Mouse (Mus musculus) CH12.LX (cell line): ENCODE data around the gene Lbr. TPM values are rescaled to one million over a fixed set of nuclear protein-coding genes. Genes with fewer than 3 reads are reported as not detected.
A peak's percentile ranks its signal among the peaks of the same experiment; 100 is the strongest.

ENCODE experiments used
- DNase-seq: peaks from one replicate; pipeline ENCODE4 v3.0.0-alpha.2; 2013; ENCODE audit errors: extremely low read depth
- H3K27ac ChIP-seq: 2 replicates; pipeline ENCODE4 v1.5.1; 2012; ENCODE audit warnings: low read depth, mild to moderate bottlenecking, control low read depth, moderate library complexity; ENCODE audit not compliant: insufficient read depth
- H3K27me3 ChIP-seq: replicated peaks from 2 replicates; pipeline ENCODE3; 2012; ENCODE audit warnings: inconsistent platforms
- H3K36me3 ChIP-seq, 2 experiments: replicated peaks in 1 of 2; 2 replicates each; pipeline versions ENCODE3 to v1.6.1; 2012; ENCODE audit warnings: inconsistent platforms in 1 of 2, low read length in 1 of 2, mild to moderate bottlenecking in 1 of 2, mixed read lengths in 1 of 2, moderate library complexity in 1 of 2; ENCODE audit not compliant: control insufficient read depth in 1 of 2, insufficient read depth in 1 of 2
- H3K4me1 ChIP-seq, 2 experiments: 2 replicates each; pipeline ENCODE4 v1.6.1; 2012; ENCODE audit warnings: inconsistent platforms in 1 of 2, moderate library complexity in 1 of 2; ENCODE audit not compliant: insufficient read depth in 2 of 2, control insufficient read depth in 1 of 2
- H3K4me2 ChIP-seq: 2 replicates; pipeline ENCODE4 v1.6.1; 2012; ENCODE audit warnings: low read depth, mild to moderate bottlenecking, control low read depth; ENCODE audit not compliant: poor library complexity, insufficient read depth, severe bottlenecking
- H3K4me3 ChIP-seq, 3 experiments: fragments of 150-350 bp in 1 of 3; sonication (generic) in 1 of 3; replicated peaks in 1 of 3; 2 replicates each; pipeline versions ENCODE3 to v1.5.1; 2011 to 2012; ENCODE audit warnings: low read depth in 2 of 3, low read length in 2 of 3, mild to moderate bottlenecking in 2 of 3, moderate library complexity in 2 of 3, control low read depth in 1 of 3, improper control_type of control experiment in 1 of 3, inconsistent platforms in 1 of 3, mixed read lengths in 1 of 3; ENCODE audit not compliant: poor library complexity in 1 of 3
- H3K79me2 ChIP-seq: replicated peaks from 2 replicates; pipeline ENCODE4 v1.6.1; 2012; ENCODE audit warnings: mild to moderate bottlenecking, moderate library complexity; ENCODE audit not compliant: control insufficient read depth, poor library complexity, insufficient read depth, severe bottlenecking; ENCODE audit errors: extremely low read depth
- H3K9ac ChIP-seq: 2 replicates; pipeline ENCODE4 v1.6.1; 2012; ENCODE audit warnings: low read depth, mild to moderate bottlenecking, control low read depth, moderate library complexity; ENCODE audit not compliant: insufficient read depth
- H3K9me3 ChIP-seq: replicated peaks from 2 replicates; pipeline ENCODE3; 2012; ENCODE audit warnings: low read length, inconsistent platforms, mixed read lengths
- BHLHE40 ChIP-seq: IDR thresholded peaks from 2 replicates; pipeline ENCODE4 v1.6.1; 2011; ENCODE audit warnings: mild to moderate bottlenecking, low read depth, low read length, improper control_type of control experiment
- CHD2 ChIP-seq: IDR thresholded peaks from 2 replicates; pipeline ENCODE4 v1.6.1; 2011; ENCODE audit warnings: low read length, improper control_type of control experiment
- CTCF ChIP-seq, 2 experiments: IDR thresholded peaks in 1 of 2; conservative IDR thresholded peaks in 1 of 2; 2 replicates each; pipeline ENCODE4 v1.5.1; 2011 to 2012; ENCODE audit warnings: low read depth in 2 of 2, low read length in 2 of 2, improper control_type of control experiment in 1 of 2, inconsistent platforms in 1 of 2, mild to moderate bottlenecking in 1 of 2, moderate library complexity in 1 of 2
- ELF1 ChIP-seq: IDR thresholded peaks from 2 replicates; pipeline ENCODE4 v1.6.1; 2014; ENCODE audit warnings: low read depth, mild to moderate bottlenecking, inconsistent platforms, low read length, improper control_type of control experiment
- EP300 ChIP-seq: IDR thresholded peaks from 2 replicates; pipeline ENCODE4 v1.6.1; 2011; ENCODE audit warnings: low read length, improper control_type of control experiment
- ETS1 ChIP-seq: conservative IDR thresholded peaks from 2 replicates; pipeline ENCODE4 v1.6.1; 2012; ENCODE audit warnings: low read depth, mild to moderate bottlenecking, inconsistent platforms, low read length, improper control_type of control experiment, moderate library complexity
- IRF4 ChIP-seq: IDR thresholded peaks from 2 replicates; pipeline ENCODE4 v1.6.1; 2014; ENCODE audit warnings: low read depth, mild to moderate bottlenecking, inconsistent platforms, low read length, improper control_type of control experiment
- JUND ChIP-seq: conservative IDR thresholded peaks from 2 replicates; pipeline ENCODE4 v1.6.1; 2011; ENCODE audit warnings: low read depth, low read length, improper control_type of control experiment
- KAT2A ChIP-seq: IDR thresholded peaks from 2 replicates; pipeline ENCODE4 v1.6.1; 2012; ENCODE audit warnings: low read length, improper control_type of control experiment, inconsistent platforms; ENCODE audit not compliant: insufficient replicate concordance
- MAFK ChIP-seq: IDR thresholded peaks from 2 replicates; pipeline ENCODE4 v1.6.1; 2011; ENCODE audit warnings: low read length, improper control_type of control experiment; ENCODE audit not compliant: insufficient replicate concordance
- MAX ChIP-seq: IDR thresholded peaks from 2 replicates; pipeline ENCODE4 v1.6.1; 2011; ENCODE audit warnings: low read length, improper control_type of control experiment
- MAZ ChIP-seq: IDR thresholded peaks from 2 replicates; pipeline ENCODE4 v1.6.1; 2012; ENCODE audit warnings: low read depth, mild to moderate bottlenecking, inconsistent platforms, low read length, improper control_type of control experiment, moderate library complexity
- MEF2A ChIP-seq: IDR thresholded peaks from 2 replicates; pipeline ENCODE4 v1.6.1; 2014; ENCODE audit warnings: low read depth, mild to moderate bottlenecking, inconsistent platforms, low read length, improper control_type of control experiment, borderline replicate concordance
- MXI1 ChIP-seq: IDR thresholded peaks from 2 replicates; pipeline ENCODE4 v1.6.1; 2011; ENCODE audit warnings: mild to moderate bottlenecking, low read depth, low read length, improper control_type of control experiment
- MYC ChIP-seq: IDR thresholded peaks from 2 replicates; pipeline ENCODE4 v1.6.1; 2011; ENCODE audit warnings: low read depth, mild to moderate bottlenecking, improper control_type of control experiment, low read length
- NRF1 ChIP-seq: IDR thresholded peaks from 2 replicates; pipeline ENCODE4 v1.6.1; 2014; ENCODE audit warnings: low read depth, mild to moderate bottlenecking, inconsistent platforms, low read length, improper control_type of control experiment, moderate library complexity
- RAD21 ChIP-seq: IDR thresholded peaks from 2 replicates; pipeline ENCODE4 v1.6.1; 2011; ENCODE audit warnings: low read depth, mild to moderate bottlenecking, low read length, improper control_type of control experiment, moderate library complexity
- RCOR1 ChIP-seq: conservative IDR thresholded peaks from 2 replicates; pipeline ENCODE4 v1.6.1; 2012; ENCODE audit warnings: low read depth, mild to moderate bottlenecking, inconsistent platforms, low read length, improper control_type of control experiment
- SIN3A ChIP-seq: IDR thresholded peaks from 2 replicates; pipeline ENCODE4 v1.6.1; 2012; ENCODE audit warnings: low read length, improper control_type of control experiment, inconsistent platforms
- TCF12 ChIP-seq: IDR thresholded peaks from 2 replicates; pipeline ENCODE4 v1.6.1; 2014; ENCODE audit warnings: low read depth, mild to moderate bottlenecking, inconsistent platforms, low read length, improper control_type of control experiment
- UBTF ChIP-seq: IDR thresholded peaks from 2 replicates; pipeline ENCODE4 v1.6.1; 2012; ENCODE audit warnings: low read depth, mild to moderate bottlenecking, inconsistent platforms, low read length, improper control_type of control experiment, moderate library complexity
- ZKSCAN1 ChIP-seq: IDR thresholded peaks from 2 replicates; pipeline ENCODE4 v1.6.1; 2012; ENCODE audit warnings: low read depth, inconsistent platforms, low read length, improper control_type of control experiment, borderline replicate concordance
- ZMIZ1 ChIP-seq: IDR thresholded peaks from 2 replicates; pipeline ENCODE4 v1.6.1; 2012; ENCODE audit warnings: low read depth, mild to moderate bottlenecking, inconsistent platforms, low read length, improper control_type of control experiment
- ZNF384 ChIP-seq: IDR thresholded peaks from 2 replicates; pipeline ENCODE4 v1.6.1; 2012; ENCODE audit warnings: low read depth, low read length, improper control_type of control experiment, inconsistent platforms
- dilution Hi-C: fragments of 300-500 bp; cut with MboI; formaldehyde crosslinking; loops from 2 replicates; pipeline ENCODE4 v1.14.3; 2020; ENCODE audit warnings: low sequenced_read_pairs; ENCODE audit not compliant: extremely low pct_unique_long_range_greater_than_20kb, extremely low pct_ligation_motif_present
- in situ Hi-C: fragments of 300-500 bp; cut with MboI; formaldehyde crosslinking; loops from 3 replicates; pipeline ENCODE4 v1.14.3; 2019; ENCODE audit warnings: low sequenced_read_pairs, low pct_ligation_motif_present, low pct_unique_long_range_greater_than_20kb, mixed read lengths
- polyA plus RNA-seq: library from polyadenylated mRNA; unstranded; fragments of >175 nt; gene quantifications from 2 replicates; pipeline ENCODE4 v1.2.1, GENCODE M21; 2012; ENCODE audit warnings: low read depth; ENCODE audit not compliant: insufficient read length
- total RNA-seq, 2 experiments: library from RNA; depleted of rRNA; stranded (reverse); fragments of 300-350 nt in 1 of 2; fragments of >200 nt in 1 of 2; gene quantifications; 2 replicates each; pipeline ENCODE4 v1.2.3; 2012 to 2014

Lbr gene
- total and polyA plus RNA-seq, 3 experiments = 78.4 to 142 (median 113) TPM

GRCm38 (mm10) chr1:181847396-181847795 is 4.5 kb upstream of the Lbr start:
- H3K9me3 ChIP-seq = peaks cover 2% of the 10 kb centered on the region
- no peak overlapping the region for H3K4me2 ChIP-seq
- peaks cover 0 to 60% of the 10 kb centered on the region in 2 experiments; a peak in 2 of 4 replicates for H3K4me1 ChIP-seq
- TF ChIP-seq ZNF384 (peak; percentile 41; the same call in 1 of the 2 replicates), ZKSCAN1 (no peak)
- peaks cover 12% of the 10 kb centered on the region for H3K27me3 ChIP-seq
- dilution Hi-C loops = no loop called here
- no peak overlapping the region for H3K9ac ChIP-seq
- H3K36me3 ChIP-seq = no peaks in the 10 kb centered on the region
- DNase-seq = no peak
- no peak overlapping the region for H3K27ac ChIP-seq
- H3K79me2 ChIP-seq = peaks cover 10% of the 10 kb centered on the region; the same call in 1 of the 2 replicates
- H3K4me3 ChIP-seq = no peak overlapping the region
- in situ Hi-C loops = no loop called here

DNA sequence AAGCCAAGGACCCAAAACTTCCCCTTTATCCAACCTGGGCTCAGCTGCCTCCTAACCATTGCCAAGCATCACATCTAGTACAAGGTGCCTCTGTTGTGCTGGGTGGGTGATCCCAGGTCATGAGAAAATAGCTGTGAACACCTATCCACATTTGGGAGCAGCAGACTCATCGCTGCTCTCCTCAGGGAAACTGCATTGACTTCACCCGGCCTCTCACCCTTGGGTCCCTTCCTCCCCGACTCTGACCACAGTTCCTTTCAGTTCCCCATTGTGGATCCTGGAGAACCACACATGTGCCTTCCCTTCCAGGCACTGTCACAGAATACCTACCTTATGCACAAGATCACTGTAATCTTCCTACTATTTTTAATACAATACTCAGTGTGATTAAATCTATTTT is 2.9 kb upstream of the Lbr start:
- Histone ChIP-seq H3K4me3 (peak overlapping the region; percentile 19 to 52 (median 37)), H3K36me3 (no peaks in the 10 kb centered on the region), H3K9me3 (no peaks in the 10 kb centered on the region), H3K4me2 (peak overlapping the region; percentile 81), H3K4me1 (peaks cover 0 to 48% of the 10 kb centered on the region in 2 experiments; a peak in 2 of 4 replicates)
- in situ Hi-C loops (no loop called here), dilution Hi-C loops (no loop called here)
- DNase-seq = peak; percentile 65
- TF ChIP-seq MAFK = peak; percentile 64; the same call in 1 of the 2 replicates
- TF ChIP-seq MAX = peak; percentile 77
- peak; percentile 86; the same call in 1 of the 2 replicates for TF ChIP-seq MEF2A
- TF ChIP-seq MYC = peak; percentile 86
- no peak for TF ChIP-seq ZMIZ1
- no peak; the same call in 1 of the 2 replicates for TF ChIP-seq RAD21
- peak; percentile 79 for TF ChIP-seq CHD2
- TF ChIP-seq BHLHE40 = peak; percentile 91
- TF ChIP-seq JUND = peak; percentile 36; the same call in 1 of the 2 replicates
- TF ChIP-seq MXI1 = peak; percentile 84
- peak; percentile 82 for TF ChIP-seq TCF12
- TF ChIP-seq MAZ = peak; percentile 53; the same call in 1 of the 2 replicates
- TF ChIP-seq ELF1 = peak; percentile 38; the same call in 1 of the 2 replicates
- peak; percentile 67; the same call in 1 of the 2 replicates for TF ChIP-seq SIN3A
- TF ChIP-seq ZNF384 = no peak
- 0 out of 2 replicates have a peak, but pooled peaks have one; percentile 38 for TF ChIP-seq KAT2A
- peak; percentile 98 for TF ChIP-seq IRF4
- TF ChIP-seq ETS1 = peak; percentile 61
- TF ChIP-seq NRF1 = no peak
- no peak for TF ChIP-seq CTCF (conservative IDR thresholded peaks at IDR 0.05 in 1 of 2, IDR thresholded peaks at IDR 0.05 in 1 of 2; ENCODE audit: low read depth in 2 of 2, low read length in 2 of 2)
- TF ChIP-seq RCOR1 = peak; percentile 85
- TF ChIP-seq EP300 = peak; percentile 98
- no peak for TF ChIP-seq UBTF
- TF ChIP-seq, all 38 proteins: peak for 17
- Histone ChIP-seq H3K27me3 (peaks cover 12% of the 10 kb centered on the region), H3K79me2 (peaks cover 22% of the 10 kb centered on the region), H3K27ac (peak overlapping the region; percentile 45; the same call in 1 of the 2 replicates), H3K9ac (peak overlapping the region; percentile 41; the same call in 1 of the 2 replicates)
